Mouse (Mus musculus): ENCODE data around the gene Ddx59.

DNA sequence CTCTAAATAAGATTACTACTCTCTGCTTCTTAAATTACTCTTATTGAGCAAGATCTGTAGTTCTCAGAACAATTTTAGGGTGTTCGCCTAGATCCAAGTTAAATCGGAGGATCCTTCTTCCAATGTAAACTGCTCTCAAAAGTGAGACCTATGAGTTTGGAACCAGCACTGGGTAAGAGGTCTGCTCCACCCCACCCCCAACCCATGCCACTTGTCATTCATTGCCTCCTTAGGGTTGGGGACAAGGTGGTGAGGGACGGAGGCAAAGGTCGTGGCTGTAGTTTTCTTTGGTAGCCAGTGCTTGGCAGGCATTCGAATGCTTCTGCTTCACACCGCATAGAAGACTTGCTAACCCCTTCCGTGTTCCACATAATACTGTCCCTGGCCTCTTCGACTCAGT, 34.5 kb upstream of the Ddx59 start:
- TF ChIP-seq POLR2A (IDR thresholded peaks at IDR 0.05; ENCODE audit: control insufficient read depth, extremely low read depth, insufficient read depth, low read length, poor library complexity), result no peak
- no peak for TF ChIP-seq CTCF (IDR thresholded peaks at IDR 0.05; ENCODE audit: borderline replicate concordance, control insufficient read depth, extremely low read depth, insufficient read depth, low read length, poor library complexity)

Measured in thymus, adult 2 months (tissue).